Comparison of ENCODE assay signal across 9 mouse cellular contexts in genomic region chr12:9574244-9574871, GRCm38 (mm10). TPM values are rescaled to one million over a fixed set of nuclear protein-coding genes. Genes with fewer than 3 reads are reported as not detected.
DNase-seq lines count a peak whose midpoint lies in the region; ATAC-seq and TF ChIP-seq lines count a peak whose summit lies in the region.
"Had no signal": no experiment of that assay in that cellular context is flagged by ENCODE, and none has a peak within 500 bp of the region (broad histone marks: within the 10 kb centered on the region; RNA-seq: fewer than 3 reads in every experiment).

No protein-coding gene starts in this region.

- 0 out of 2 replicates have a peak, but pooled peaks have one; percentile 28 for TF ChIP-seq CTCF in intestine, postnatal 0 days (IDR thresholded peaks at IDR 0.05; ENCODE audit: low read depth)
- 0 out of 2 replicates have a peak, but pooled peaks have one; percentile 6 for TF ChIP-seq CTCF in liver, postnatal 0 days (IDR thresholded peaks at IDR 0.05; ENCODE audit: low read depth)
- TF ChIP-seq CTCF in small intestine, adult 2 months (IDR thresholded peaks at IDR 0.05; ENCODE audit: extremely low read depth, insufficient read length, insufficient replicate concordance, low read depth, low read length): no peak

- no peak overlapping the region for H3K27ac ChIP-seq in intestine, postnatal 0 days (ENCODE audit: low read depth, low read length)
- no peak overlapping the region for H3K27ac ChIP-seq in liver, postnatal 0 days (ENCODE audit: low read depth)
- H3K27ac ChIP-seq in small intestine, adult 2 months (ENCODE audit: insufficient read depth, low read depth, low read length): no peak overlapping the region

- H3K36me3 ChIP-seq in intestine, postnatal 0 days (ENCODE audit: control insufficient read depth, insufficient read depth): no peaks in the 10 kb centered on the region
- no peaks in the 10 kb centered on the region for H3K36me3 ChIP-seq in liver, postnatal 0 days (replicated peaks; ENCODE audit: insufficient read depth, low read length)
- no peaks in the 10 kb centered on the region for H3K36me3 ChIP-seq in small intestine, adult 2 months (ENCODE audit: control insufficient read depth, insufficient read depth, low read length)

- WGBS in intestine, postnatal 0 days: 2% methylated on average over 38 of the region's 38 CpGs
- under 1% methylated on average over 38 of the region's 38 CpGs for WGBS in liver, postnatal 0 days (ENCODE audit: insufficient replicate concordance)
- 2% methylated on average over 38 of the region's 38 CpGs for whole genome bisulfite sequencing in small intestine, adult 2 months

- peak; percentile 60 for DNase-seq in urinary bladder, postnatal 25 days (ENCODE audit: low spot score)
- no peak for DNase-seq in urinary bladder, adult 2 months (ENCODE audit: low spot score)
- DNase-seq in heart, adult 18-20 months: peak; percentile 69 to 74
- DNase-seq in liver, postnatal 0 days: no peak
- DNase-seq in left cerebral cortex, adult 8-10 months (ENCODE audit: low spot score in 2 of 2): no peak

- peaks cover 87% of the 10 kb centered on the region for H3K27me3 ChIP-seq in intestine, postnatal 0 days (replicated peaks; ENCODE audit: control insufficient read depth, insufficient read depth, low read length)
- peaks cover 87% of the 10 kb centered on the region for H3K27me3 ChIP-seq in liver, postnatal 0 days (ENCODE audit: insufficient read depth, low read length)
- H3K27me3 ChIP-seq in small intestine, adult 2 months (ENCODE audit: control insufficient read depth, insufficient read depth, low read length): peaks cover 34% of the 10 kb centered on the region
- H3K27me3 ChIP-seq: Patski had no signal

- H3K9ac ChIP-seq in intestine, postnatal 0 days (ENCODE audit: low read depth, low read length): no peak overlapping the region
- no peak overlapping the region for H3K9ac ChIP-seq in liver, postnatal 0 days (replicated peaks)

- no peaks in the 10 kb centered on the region for H3K4me1 ChIP-seq in intestine, postnatal 0 days (replicated peaks; ENCODE audit: control insufficient read depth, insufficient read depth, low read length)
- peaks cover 3% of the 10 kb centered on the region; the same call in 1 of the 2 replicates for H3K4me1 ChIP-seq in liver, postnatal 0 days (ENCODE audit: insufficient read depth)
- H3K4me1 ChIP-seq in small intestine, adult 2 months (ENCODE audit: control insufficient read depth, insufficient read depth, insufficient read length, low read length): no peaks in the 10 kb centered on the region

- no peak for TF ChIP-seq POLR2A in small intestine, adult 2 months (IDR thresholded peaks at IDR 0.05; ENCODE audit: low read depth, low read length)

- H3K4me3 ChIP-seq in intestine, postnatal 0 days (ENCODE audit: low read depth, low read length): peak overlapping the region; percentile 42
- peak overlapping the region; percentile 39 for H3K4me3 ChIP-seq in liver, postnatal 0 days (ENCODE audit: low read depth, low read length)
- H3K4me3 ChIP-seq in small intestine, adult 2 months (ENCODE audit: low read depth, low read length): peak overlapping the region; percentile 43

- TF ChIP-seq EP300 in liver, postnatal 0 days (IDR thresholded peaks at IDR 0.05; ENCODE audit: low read depth): no peak

- ATAC-seq in intestine, postnatal 0 days: peak; percentile 48; the same call in 1 of the 2 replicates
- no peak for ATAC-seq in liver, postnatal 0 days
- ATAC-seq in inflammation-experienced regulatory T-cells, adult 6 months: no peak
- ATAC-seq: Patski had no signal

- H3K4me2 ChIP-seq in intestine, postnatal 0 days (replicated peaks; ENCODE audit: low read depth): peak overlapping the region; percentile 63
- H3K4me2 ChIP-seq in liver, postnatal 0 days (ENCODE audit: low read depth, low read length): peak overlapping the region; percentile 64

- no peaks in the 10 kb centered on the region for H3K9me3 ChIP-seq in intestine, postnatal 0 days (ENCODE audit: control insufficient read depth)
- H3K9me3 ChIP-seq in liver, postnatal 0 days (ENCODE audit: low read length): no peaks in the 10 kb centered on the region

RNA-seq across cellular contexts. Expression of gene Osr1, which starts 4.4 kb away (rescaled TPM):
- polyA plus RNA-seq in urinary bladder, adult 2 months (2012; rRNA removed): 59.8 and 99.7 TPM in 2 replicates
- 1 to 10 TPM; 3.2 to 4.9 TPM for total RNA-seq in heart, adult 18-20 months (2021)
- polyA plus RNA-seq in intestine, postnatal 0 days (2015; fragmentation: Nextera tagmentation; extraction: Ambion mirVana): 20.1 and 25.0 TPM in 2 replicates
- 0.12 and 0.27 TPM in 2 replicates for polyA plus RNA-seq in liver, postnatal 0 days (2015; fragmentation: Nextera tagmentation; extraction: Ambion mirVana)
- 5.1 and 7.9 TPM in 2 replicates for polyA plus RNA-seq in small intestine, adult 2 months (2012; rRNA removed)
- not detected for polyA plus RNA-seq in inflammation-experienced regulatory T-cells, adult 6 months (2017; shearing (Covaris generic))
- 1 to 10 TPM; 3.4 to 5.1 (median 3.5) TPM for total RNA-seq in left cerebral cortex, adult 8-10 months (2022)

Comparison
In these comparisons a context has a peak if more than half of its experiments do, and no peak if none do; other contexts are left out.
1. DNase-seq: peak in urinary bladder, postnatal 25 days (single experiment) and heart, adult 18-20 months (2 of 2); none in urinary bladder, adult 2 months (single experiment), liver, postnatal 0 days (single experiment) and left cerebral cortex, adult 8-10 months (0 of 2).
2. Peak in every context shown above with its lines, with median percentiles within 50 percentile points of each other: H3K4me3 ChIP-seq.